Mouse (Mus musculus) left cerebral cortex, postnatal 25 days (tissue): ENCODE data around the gene Syncrip. TPM values are rescaled to one million over a fixed set of nuclear protein-coding genes. Genes with fewer than 3 reads are reported as not detected.

ENCODE experiments used
- DNase-seq, 2 experiments: peaks; one replicate each; pipeline ENCODE4 v3.0.0; 2022; ENCODE audit warnings: low spot score in 2 of 2, mixed read lengths in 1 of 2
- intact Hi-C: fragments of 180-260 bp; cut with DNase I; formaldehyde crosslinking; loops from one replicate; pipeline ENCODE4 v1.15.1; 2025
- total RNA-seq, 2 experiments: library from RNA; stranded (reverse); gene quantifications; 2 replicates each; pipeline ENCODE4 v1.2.3; 2021

The Syncrip gene
- total RNA-seq, 2 experiments from 2014 or later: 67.6 to 68.3 TPM

- intact Hi-C loops: loop anchor here (5.0 kb wide), 1 partner anchor 156 kb away; no protein-coding TSS in a partner anchor
- no peak for DNase-seq
Observed at GRCm38 (mm10) chr9:88398461-88398860, 83.9 kb downstream of the Syncrip start.

Other genes with a start within 250 kb of the Syncrip start
- 1 to 10 TPM; 2.7 to 4.6 TPM for gene Nt5e, start 155.4 kb downstream of the Syncrip start, total RNA-seq
- gene Snx14, start 43.6 kb downstream of the Syncrip start, total RNA-seq: 10 to 100 TPM; 52.9 to 54.7 TPM
- gene Gm20537, start 26.0 kb downstream of the Syncrip start, total RNA-seq: 1 to 10 TPM; 1.3 to 2.9 TPM
- 10 to 100 TPM; 20.9 to 25.7 TPM for gene Zfp949, start 65.4 kb upstream of the Syncrip start, total RNA-seq
- gene Trim43a, start 98.3 kb upstream of the Syncrip start, total RNA-seq: 1 to 10 TPM in 1 of 2 experiments, under 1 TPM in 1; 0.92 to 1.0 TPM
- gene Mthfsl, start 237.7 kb upstream of the Syncrip start, total RNA-seq: 10 to 100 TPM; 25.5 to 29.2 TPM
- gene Bcl2a1d, start 249.3 kb upstream of the Syncrip start, total RNA-seq: 1 to 10 TPM in 1 of 2 experiments, under 1 TPM in 1; 0.64 to 1.0 TPM